Mouse (Mus musculus) kidney, embryonic 15.5 days (tissue): Measurements from ENCODE around the gene Ddx5. TPM values are rescaled to one million over a fixed set of nuclear protein-coding genes. Genes with fewer than 3 reads are reported as not detected.

ENCODE experiments used
- ATAC-seq: fragments of 200-750 bp; cut with Nextera tagmentation; replicated peaks from 2 replicates; pipeline ENCODE4 v1.8.0; 2017; ENCODE audit warnings: moderate TSS enrichment; ENCODE audit not compliant: low FRiP score
- H3K27ac ChIP-seq: fragments of 300-500 bp; sonication (generic); 2 replicates; pipeline ENCODE4 v1.5.1; 2015; ENCODE audit warnings: mild to moderate bottlenecking, inconsistent platforms
- H3K27me3 ChIP-seq: fragments of 300-500 bp; sonication (generic); 2 replicates; pipeline ENCODE4 v1.6.1; 2015; ENCODE audit warnings: inconsistent platforms
- H3K36me3 ChIP-seq: fragments of 300-500 bp; sonication (generic); 2 replicates; pipeline ENCODE4 v1.6.1; 2015; ENCODE audit warnings: inconsistent platforms
- H3K4me1 ChIP-seq: fragments of 300-500 bp; sonication (generic); 2 replicates; pipeline ENCODE4 v1.6.1; 2015; ENCODE audit warnings: inconsistent platforms
- H3K4me2 ChIP-seq: fragments of 300-500 bp; sonication (generic); 2 replicates; pipeline ENCODE4 v1.6.1; 2015; ENCODE audit warnings: moderate library complexity, mild to moderate bottlenecking, inconsistent platforms
- H3K4me3 ChIP-seq: fragments of 300-500 bp; sonication (generic); replicated peaks from 2 replicates; pipeline ENCODE4 v1.5.1; 2015; ENCODE audit warnings: mild to moderate bottlenecking, inconsistent platforms
- H3K9ac ChIP-seq: fragments of 300-500 bp; sonication (generic); 2 replicates; pipeline ENCODE4 v1.6.1; 2015; ENCODE audit warnings: mild to moderate bottlenecking, inconsistent platforms
- H3K9me3 ChIP-seq: fragments of 300-500 bp; sonication (generic); replicated peaks from 2 replicates; pipeline ENCODE4 v1.6.1; 2016; ENCODE audit warnings: inconsistent platforms
- WGBS: fragments of 180-500 bp; shearing (Covaris S2); methylation state at CpG from one replicate; pipeline ENCODE4 v1.1.7; 2015; ENCODE audit warnings: mixed read lengths; 5-methylcytosine and 5-hydroxymethylcytosine counted together
- microRNA-seq: library from miRNA; unstranded; fragments of <30 nt; microRNA quantifications from one replicate; pipeline ENCODE4, GENCODE M21; 2016
- polyA plus RNA-seq: library from polyadenylated mRNA; unstranded; fragments of >200 nt; fragmentation: Nextera tagmentation; extraction: Ambion mirVana; gene quantifications from 2 replicates; pipeline ENCODE4 v1.2.1, GENCODE M21; 2015

Gene Ddx5
- polyA plus RNA-seq, 1 experiment from 2014 or later, result 344 TPM

GRCm38 (mm10) chr11:106736614-106737013 lies 52.4 kb downstream of the Ddx5 start:
- WGBS, result 71% methylated on average over 3 of the region's 3 CpGs
- Histone ChIP-seq H3K4me3 (no peak overlapping the region), H3K9me3 (no peaks in the 10 kb centered on the region), H3K27me3 (no peaks in the 10 kb centered on the region), H3K4me2 (no peak overlapping the region), H3K4me1 (peaks cover 13% of the 10 kb centered on the region; the same call in 1 of the 2 replicates), H3K9ac (0 out of 2 replicates have a peak overlapping the region, but pooled peaks have one; percentile 10), H3K36me3 (no peaks in the 10 kb centered on the region), H3K27ac (peak overlapping the region; percentile 75)
- no peak for ATAC-seq

DNA sequence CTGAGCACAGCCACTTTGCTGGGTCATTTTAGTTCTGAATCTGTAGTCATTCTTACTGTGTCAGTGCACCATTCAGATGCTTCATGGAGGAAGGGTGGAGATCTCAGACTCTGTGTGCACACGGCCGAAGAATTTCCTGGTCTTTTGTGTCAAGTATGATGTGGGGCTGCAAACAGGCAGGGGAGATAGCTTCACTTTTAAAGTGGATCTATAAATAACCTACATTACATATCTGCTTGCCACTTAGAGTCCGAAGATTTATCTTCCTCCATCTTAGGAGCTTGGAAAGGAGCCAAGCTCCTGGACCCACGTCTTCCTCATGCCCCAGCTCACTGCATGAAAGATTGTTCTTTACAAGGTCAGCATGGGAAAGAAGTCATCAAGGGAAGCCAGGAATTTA lies 58.3 kb downstream of the Ddx5 start:
- H3K27ac ChIP-seq, result peak overlapping the region; percentile 72
- H3K9me3 ChIP-seq, result no peaks in the 10 kb centered on the region
- no peak overlapping the region for H3K4me2 ChIP-seq
- no peaks in the 10 kb centered on the region for H3K27me3 ChIP-seq
- H3K9ac ChIP-seq, result no peak overlapping the region
- 37% methylated on average over 4 of the region's 4 CpGs for whole genome bisulfite sequencing
- no peaks in the 10 kb centered on the region for H3K36me3 ChIP-seq
- 0 out of 2 replicates have a peak, but pooled peaks cover 3% of the 10 kb centered on the region for H3K4me1 ChIP-seq
- no peak overlapping the region for H3K4me3 ChIP-seq
- ATAC-seq, result no peak

Small RNAs within 50 kb of the gene (microRNA-seq; reads per million reads assigned to microRNA genes)
- not detected for gene Gm25994
- gene Mir3064, result 7.3 reads per million, percentile 26 among the genes with 10 or more reads in this experiment

Other genes starting within 250 kb of the Ddx5 start
- 8.5 and 9.3 TPM in 2 replicates for gene Tex2, start 175.8 kb downstream of the Ddx5 start, polyA plus RNA-seq
- 59.3 and 66.5 TPM in 2 replicates for gene Pecam1, start 38.6 kb downstream of the Ddx5 start, polyA plus RNA-seq
- gene Milr1, start 38.0 kb downstream of the Ddx5 start, polyA plus RNA-seq, result 1.0 and 1.7 TPM in 2 replicates
- 10.2 and 12.1 TPM in 2 replicates for gene Polg2, start 9.6 kb downstream of the Ddx5 start, polyA plus RNA-seq
- 21.7 and 22.0 TPM in 2 replicates for gene Cep95, start 67 bp upstream of the Ddx5 start, polyA plus RNA-seq
- gene Smurf2, start 131.5 kb upstream of the Ddx5 start, polyA plus RNA-seq, result 12.8 and 13.7 TPM in 2 replicates
- 407 and 415 TPM in 2 replicates for gene Kpna2, start 210.4 kb upstream of the Ddx5 start, polyA plus RNA-seq
- 1.7 and 2.1 TPM in 2 replicates for gene 1810010H24Rik, start 236.5 kb upstream of the Ddx5 start, polyA plus RNA-seq